Mouse (Mus musculus) liver, embryonic 14.5 days (tissue): Measurements from ENCODE around the gene Spata46.

Source experiments
- CTCF ChIP-seq: IDR thresholded peaks from 2 replicates; pipeline ENCODE4 v1.5.1; 2016; ENCODE audit warnings: antibody characterized with exemption, low read depth, control low read depth
- EP300 ChIP-seq: IDR thresholded peaks from 2 replicates; pipeline ENCODE4 v1.6.1; 2016; ENCODE audit warnings: antibody characterized with exemption, low read depth

GRCm38 (mm10) chr1:170332775-170333174 lies 24.2 kb downstream of the Spata46 start:
- TF ChIP-seq CTCF (no peak), EP300 (no peak)
